Mouse (Mus musculus) heart, postnatal 0 days (tissue): ENCODE measurements around the gene Gmeb2. TPM values are rescaled to one million over a fixed set of nuclear protein-coding genes. Genes with fewer than 3 reads are reported as not detected.

ENCODE experiments used
- ATAC-seq: fragments of 200-750 bp; cut with Nextera tagmentation; 2 replicates; pipeline ENCODE4 v1.8.0; 2017; ENCODE audit warnings: low read depth, moderate number of reproducible peaks, moderate library complexity; ENCODE audit not compliant: insufficient read depth
- DNase-seq: peaks from one replicate; pipeline ENCODE4 v3.0.0-alpha.2; 2016; ENCODE audit warnings: low spot score
- H3K27ac ChIP-seq: fragments of 300-500 bp; sonication (generic); 2 replicates; pipeline ENCODE4 v1.5.1; 2014; ENCODE audit warnings: low read depth, mild to moderate bottlenecking
- H3K27me3 ChIP-seq: fragments of 300-500 bp; sonication (generic); 2 replicates; pipeline ENCODE4 v1.6.1; 2014; ENCODE audit warnings: low read length, mixed read lengths; ENCODE audit not compliant: control insufficient read depth, insufficient read depth
- H3K36me3 ChIP-seq: fragments of 300-500 bp; sonication (generic); replicated peaks from 2 replicates; pipeline ENCODE4 v1.6.1; 2014; ENCODE audit warnings: low read length, mixed read lengths; ENCODE audit not compliant: control insufficient read depth, insufficient read depth
- H3K4me1 ChIP-seq: fragments of 300-500 bp; sonication (generic); 2 replicates; pipeline ENCODE4 v1.6.1; 2014; ENCODE audit warnings: antibody characterized with exemption; ENCODE audit not compliant: control insufficient read depth, insufficient read depth
- H3K4me2 ChIP-seq: fragments of 300-500 bp; sonication (generic); 2 replicates; pipeline ENCODE4 v1.6.1; 2014; ENCODE audit warnings: low read depth, mild to moderate bottlenecking, low read length, moderate library complexity
- H3K4me3 ChIP-seq: fragments of 300-500 bp; sonication (generic); 2 replicates; pipeline ENCODE4 v1.5.1; 2014; ENCODE audit warnings: low read depth, low read length
- H3K9ac ChIP-seq: fragments of 300-500 bp; sonication (generic); replicated peaks from 2 replicates; pipeline ENCODE4 v1.6.1; 2014; ENCODE audit warnings: low read depth, low read length, mixed read lengths
- H3K9me3 ChIP-seq: fragments of 300-500 bp; sonication (generic); replicated peaks from 2 replicates; pipeline ENCODE4 v1.6.1; 2016; ENCODE audit warnings: low read length; ENCODE audit not compliant: control insufficient read depth
- CTCF ChIP-seq: IDR thresholded peaks from 2 replicates; pipeline ENCODE4 v1.5.1; 2016; ENCODE audit warnings: antibody characterized with exemption, control low read depth, low read depth
- EP300 ChIP-seq: IDR thresholded peaks from 2 replicates; pipeline ENCODE4 v1.6.1; 2016; ENCODE audit warnings: antibody characterized with exemption, low read depth
- WGBS: fragments of 180-500 bp; shearing (Covaris S2); extraction: QIAGEN DNeasy Blood & Tissue Kit; methylation state at CpG from one replicate; pipeline ENCODE4 v1.1.7; 2014; 5-methylcytosine and 5-hydroxymethylcytosine counted together
- polyA plus RNA-seq: library from polyadenylated mRNA; unstranded; fragments of >200 nt; fragmentation: Nextera tagmentation; extraction: Ambion mirVana; gene quantifications from 2 replicates; pipeline ENCODE4 v1.2.1, GENCODE M21; 2015
- total RNA-seq: library from RNA; depleted of rRNA; stranded (reverse); fragments of >200 nt; gene quantifications from 2 replicates; pipeline ENCODE4 v1.2.3, GENCODE M21; 2014; ENCODE audit warnings: low replicate concordance; rRNA removed

The Gmeb2 gene
- total and polyA plus RNA-seq, 2 experiments from 2014 or later: 4.6 to 13.5 TPM

DNA sequence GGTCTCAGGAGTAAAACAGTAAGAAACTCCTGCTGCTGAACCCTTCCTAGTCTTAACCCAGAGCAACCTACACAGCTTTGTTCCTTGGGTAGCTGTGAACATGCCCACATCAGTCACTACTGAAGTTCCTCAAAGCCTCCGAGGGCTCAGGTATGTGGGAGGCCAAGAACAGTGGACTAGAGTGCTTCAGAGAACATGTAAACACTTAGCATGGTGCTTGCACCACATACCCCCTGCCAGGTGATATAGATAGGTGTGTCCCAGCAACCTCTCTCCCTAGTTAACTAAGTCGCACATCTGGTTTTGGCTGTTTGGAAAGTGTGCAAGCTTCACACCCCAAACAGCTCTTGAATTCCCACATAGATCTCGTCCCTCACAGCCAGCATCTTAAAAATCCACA lies 86.2 kb downstream of the Gmeb2 start:
- no peak for DNase-seq
- 52% methylated on average over 3 of the region's 3 CpGs for WGBS
- Histone ChIP-seq H3K4me1 (no peaks in the 10 kb centered on the region), H3K36me3 (no peaks in the 10 kb centered on the region), H3K27ac (no peak overlapping the region), H3K4me2 (no peak overlapping the region), H3K27me3 (0 out of 2 replicates have a peak, but pooled peaks cover 8% of the 10 kb centered on the region), H3K9me3 (no peaks in the 10 kb centered on the region), H3K4me3 (no peak overlapping the region), H3K9ac (no peak overlapping the region)
- no peak for TF ChIP-seq CTCF
- no peak for TF ChIP-seq EP300
- no peak for ATAC-seq

Other genes starting within 250 kb of the Gmeb2 start
- 0.81 TPM in 1 of 2 replicates, not detected in the other for gene Chrna4, start 244.5 kb downstream of the Gmeb2 start, total RNA-seq
- gene Chrna4, start 244.5 kb downstream of the Gmeb2 start, polyA plus RNA-seq: 0.05 and 0.12 TPM in 2 replicates
- gene Kcnq2, start 152.7 kb downstream of the Gmeb2 start, total RNA-seq: 0.04 and 0.08 TPM in 2 replicates
- gene Kcnq2, start 152.7 kb downstream of the Gmeb2 start, polyA plus RNA-seq: not detected in 2 replicates
- gene Eef1a2, start 131.0 kb downstream of the Gmeb2 start, total RNA-seq: 263 and 291 TPM in 2 replicates
- 19.9 and 21.6 TPM in 2 replicates for gene Eef1a2, start 131.0 kb downstream of the Gmeb2 start, polyA plus RNA-seq
- gene Ppdpf, start 100.8 kb downstream of the Gmeb2 start, total RNA-seq: 154 and 155 TPM in 2 replicates
- 145 and 157 TPM in 2 replicates for gene Ppdpf, start 100.8 kb downstream of the Gmeb2 start, polyA plus RNA-seq
- gene Ptk6, start 85.2 kb downstream of the Gmeb2 start, total RNA-seq: not detected in 2 replicates
- gene Ptk6, start 85.2 kb downstream of the Gmeb2 start, polyA plus RNA-seq: not detected in 2 replicates
- gene Srms, start 74.8 kb downstream of the Gmeb2 start, total RNA-seq: 0.04 TPM in 1 of 2 replicates, not detected in the other
- gene Srms, start 74.8 kb downstream of the Gmeb2 start, polyA plus RNA-seq: 0.08 and 0.10 TPM in 2 replicates
- gene Fndc11, start 68.0 kb downstream of the Gmeb2 start, total RNA-seq: not detected in 2 replicates
- not detected in 2 replicates for gene Fndc11, start 68.0 kb downstream of the Gmeb2 start, polyA plus RNA-seq
- gene Helz2, start 46.0 kb downstream of the Gmeb2 start, total RNA-seq: 19.4 and 23.5 TPM in 2 replicates
- gene Helz2, start 46.0 kb downstream of the Gmeb2 start, polyA plus RNA-seq: 0.74 and 0.90 TPM in 2 replicates
- 0.31 and 2.0 TPM in 2 replicates for gene Stmn3, start 26.5 kb upstream of the Gmeb2 start, total RNA-seq
- gene Stmn3, start 26.5 kb upstream of the Gmeb2 start, polyA plus RNA-seq: 0.16 and 0.78 TPM in 2 replicates
- 27.4 and 53.1 TPM in 2 replicates for gene Rtel1, start 31.7 kb upstream of the Gmeb2 start, total RNA-seq
- 7.6 and 10.0 TPM in 2 replicates for gene Rtel1, start 31.7 kb upstream of the Gmeb2 start, polyA plus RNA-seq
- 26.0 and 38.4 TPM in 2 replicates for gene Zgpat, start 76.9 kb upstream of the Gmeb2 start, total RNA-seq
- 18.7 and 19.2 TPM in 2 replicates for gene Zgpat, start 76.9 kb upstream of the Gmeb2 start, polyA plus RNA-seq
- gene Arfrp1, start 77.4 kb upstream of the Gmeb2 start, total RNA-seq: 11.4 and 17.9 TPM in 2 replicates
- gene Arfrp1, start 77.4 kb upstream of the Gmeb2 start, polyA plus RNA-seq: 54.8 and 59.4 TPM in 2 replicates
- gene Lime1, start 92.0 kb upstream of the Gmeb2 start, total RNA-seq: 11.1 and 21.1 TPM in 2 replicates
- 5.9 and 7.6 TPM in 2 replicates for gene Lime1, start 92.0 kb upstream of the Gmeb2 start, polyA plus RNA-seq
- gene Zbtb46, start 171.4 kb upstream of the Gmeb2 start, total RNA-seq: 13.3 and 18.4 TPM in 2 replicates
- gene Zbtb46, start 171.4 kb upstream of the Gmeb2 start, polyA plus RNA-seq: 6.7 and 7.5 TPM in 2 replicates
- gene Abhd16b, start 205.2 kb upstream of the Gmeb2 start, total RNA-seq: not detected in 2 replicates
- 0.16 TPM in 1 of 2 replicates, not detected in the other for gene Abhd16b, start 205.2 kb upstream of the Gmeb2 start, polyA plus RNA-seq
- 58.2 and 82.3 TPM in 2 replicates for gene Tpd52l2, start 209.1 kb upstream of the Gmeb2 start, total RNA-seq
- 101 and 103 TPM in 2 replicates for gene Tpd52l2, start 209.1 kb upstream of the Gmeb2 start, polyA plus RNA-seq
- gene Dnajc5, start 232.4 kb upstream of the Gmeb2 start, total RNA-seq: 146 and 190 TPM in 2 replicates
- gene Dnajc5, start 232.4 kb upstream of the Gmeb2 start, polyA plus RNA-seq: 60.0 and 72.6 TPM in 2 replicates